Mouse (Mus musculus) NIH3T3 (cell line): Measurements from ENCODE around the gene Paqr5.

Source experiments
- DNase-seq: peaks from one replicate; pipeline ENCODE4 v3.0.0-alpha.2; 2012; ENCODE audit warnings: low read depth

The Paqr5 gene

DNA sequence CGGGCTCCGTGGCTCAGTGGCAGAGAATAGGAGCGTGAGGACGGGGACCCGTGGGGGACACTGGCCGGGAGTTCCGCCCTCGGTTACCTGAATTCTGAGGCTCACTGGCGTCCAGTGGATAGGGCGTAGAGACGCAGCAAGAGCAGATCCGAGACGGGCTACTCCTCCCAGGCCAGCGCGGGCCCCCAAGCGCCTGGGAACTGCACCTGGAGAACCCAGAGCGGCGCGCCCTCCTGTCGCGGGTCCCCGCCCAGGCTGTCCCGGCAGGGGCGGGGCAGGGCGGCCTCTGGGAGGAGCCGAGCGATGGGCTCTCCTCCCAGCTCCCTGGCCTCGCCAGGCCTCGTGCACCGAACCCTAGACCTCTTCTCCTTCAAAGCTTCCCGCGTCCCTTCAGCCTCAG lies at the start of gene Paqr5:
TSS of gene Paqr5 (minus strand) at position 257 of the 400 bp plus-strand sequence.
- DNase-seq: no peak

DNA sequence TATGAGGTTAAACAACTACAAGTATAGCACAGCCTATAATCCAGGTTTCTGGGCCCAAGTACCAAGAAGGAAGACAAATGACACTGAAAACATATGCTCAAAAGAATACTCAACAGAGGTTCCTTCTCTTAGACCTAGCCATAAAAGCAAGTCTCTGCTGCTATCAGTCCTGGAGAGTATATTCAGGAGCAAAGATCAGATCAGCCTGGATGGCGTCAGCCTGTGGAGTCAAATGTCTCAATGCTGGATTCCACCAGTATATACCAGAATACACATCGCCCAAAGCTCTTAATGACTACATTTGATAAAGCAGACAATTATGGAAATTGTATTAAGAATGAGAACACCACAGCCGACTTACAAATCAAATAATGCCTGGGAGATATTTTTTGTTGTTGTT lies 35.6 kb upstream of the Paqr5 start:
- DNase-seq: no peak

DNA sequence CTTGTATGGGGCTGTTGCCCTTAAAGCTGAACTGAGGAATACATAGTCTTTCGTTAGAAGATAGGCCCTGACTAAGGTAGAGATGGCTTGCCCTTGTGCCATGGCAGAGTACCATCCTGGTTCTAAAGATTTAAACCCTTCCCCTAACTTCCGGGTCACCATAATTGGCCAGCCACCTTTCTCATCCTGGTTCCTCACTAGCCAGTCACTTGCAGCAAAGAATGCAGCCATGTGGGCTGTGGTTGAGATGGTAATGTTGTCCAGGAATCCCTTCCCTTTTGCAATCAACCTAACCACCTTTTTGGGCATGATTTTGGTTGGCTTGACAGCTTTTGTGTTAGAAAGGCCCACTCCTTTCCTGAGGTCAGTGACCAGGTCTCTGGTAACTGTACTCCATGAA lies 33.8 kb upstream of the Paqr5 start:
- no peak for DNase-seq

DNA sequence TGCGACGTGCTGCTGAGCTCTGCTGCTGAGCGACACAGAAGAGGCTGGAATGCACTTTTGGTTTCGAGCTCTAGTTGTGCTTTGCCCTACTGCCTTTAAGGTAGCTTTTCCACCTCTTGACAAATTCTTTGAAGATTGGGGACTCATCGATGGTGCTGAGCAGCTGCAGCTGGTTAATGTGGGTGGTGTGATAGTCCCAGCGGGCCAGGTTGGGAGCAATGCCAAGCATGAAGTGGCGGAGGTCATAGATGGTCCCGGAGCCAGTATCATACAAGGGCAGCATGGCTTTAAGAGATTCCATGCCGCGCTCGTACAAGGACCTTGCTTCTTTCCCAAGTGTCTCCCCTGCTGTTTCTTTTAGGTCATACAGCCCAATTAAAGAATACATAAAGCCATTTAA lies 33.3 kb upstream of the Paqr5 start:
- DNase-seq: no peak

DNA sequence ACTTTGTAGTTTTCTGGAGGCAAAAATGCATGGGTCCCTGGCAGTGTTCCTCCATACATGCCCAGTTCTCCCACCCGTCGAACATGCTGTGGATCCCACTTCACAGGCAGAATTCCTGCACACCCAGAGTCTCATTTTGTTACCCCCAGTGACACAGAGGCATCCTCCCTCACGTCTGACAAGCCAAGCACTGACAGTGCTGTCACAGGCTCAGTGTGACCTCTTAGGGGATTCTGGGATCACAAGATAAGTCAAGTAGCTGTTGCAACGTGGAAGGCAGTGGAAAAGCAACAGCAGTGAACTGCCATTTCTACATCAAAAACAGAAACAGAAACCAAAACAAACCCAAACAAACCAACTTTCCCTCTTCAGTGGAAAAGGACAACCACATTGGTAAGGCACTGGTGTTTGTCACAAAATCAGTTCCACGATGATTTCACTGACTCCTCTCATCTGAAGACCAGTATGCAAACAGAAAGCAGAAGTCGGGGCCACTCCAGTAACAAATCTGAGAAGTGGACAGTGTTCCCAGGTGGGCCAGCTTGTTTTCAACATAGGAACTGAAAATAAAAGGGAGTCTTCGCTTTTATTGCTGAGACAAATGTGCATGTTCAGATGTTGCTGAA lies 31.3 kb upstream of the Paqr5 start:
- DNase-seq: no peak

DNA sequence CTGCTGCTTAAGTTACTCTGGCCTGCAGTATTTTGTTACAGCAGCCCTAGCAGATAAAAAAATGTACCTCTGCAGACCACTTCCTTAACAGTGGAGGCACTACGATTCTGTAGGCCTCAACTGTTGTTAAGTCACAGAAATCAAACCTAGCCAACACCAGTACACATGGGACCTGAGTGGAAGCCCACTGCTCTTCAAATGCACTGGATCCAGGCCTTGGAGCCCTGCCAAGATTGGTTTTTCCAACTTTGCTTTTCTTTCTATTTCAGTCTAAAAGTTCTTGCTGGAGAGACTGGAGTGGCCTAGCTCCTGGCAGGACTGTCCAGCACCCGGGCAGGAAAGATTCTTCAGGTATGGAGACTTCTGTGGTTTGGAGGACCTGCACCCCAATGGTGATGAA lies 29.6 kb upstream of the Paqr5 start:
- no peak for DNase-seq

DNA sequence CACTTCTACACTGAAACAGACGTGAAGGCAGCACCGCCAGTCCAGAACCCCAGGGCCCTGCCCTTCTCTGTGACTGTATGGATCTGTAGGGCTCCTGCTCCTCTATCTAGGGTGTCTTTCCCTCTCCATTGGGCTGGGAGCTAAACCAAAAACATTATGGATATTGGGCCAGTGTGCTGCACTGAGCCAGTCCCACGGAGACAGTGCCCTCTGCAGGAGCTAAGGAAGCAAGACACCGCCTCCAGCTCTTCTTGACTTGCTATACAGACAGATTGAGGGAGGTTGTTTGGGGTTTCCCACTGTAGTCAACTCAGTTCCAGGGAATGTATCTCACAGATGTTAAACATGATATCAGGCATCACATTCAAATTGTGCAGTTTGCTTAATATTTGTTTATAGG lies 24.1 kb upstream of the Paqr5 start:
- peak; percentile 28 for DNase-seq

DNA sequence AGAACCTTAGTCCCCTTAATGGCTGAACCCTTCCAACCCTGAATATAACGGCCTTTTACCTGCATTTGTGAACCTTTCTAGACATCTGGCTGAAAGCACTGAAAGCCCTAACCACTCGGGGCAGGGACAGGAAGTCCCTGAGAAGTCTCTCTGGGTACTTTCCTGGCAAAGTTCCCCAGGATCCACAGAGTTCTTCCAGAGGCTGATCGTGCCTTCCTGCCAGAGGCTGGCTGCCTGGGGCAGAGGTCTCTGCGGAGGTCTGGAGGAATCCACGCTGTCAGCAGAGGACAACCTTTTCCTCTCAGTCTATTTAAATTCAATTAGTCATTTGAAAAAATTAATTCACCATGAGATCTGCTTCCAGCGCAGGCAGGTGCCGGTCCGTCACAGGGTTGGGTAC lies 22.5 kb upstream of the Paqr5 start:
- no peak for DNase-seq

DNA sequence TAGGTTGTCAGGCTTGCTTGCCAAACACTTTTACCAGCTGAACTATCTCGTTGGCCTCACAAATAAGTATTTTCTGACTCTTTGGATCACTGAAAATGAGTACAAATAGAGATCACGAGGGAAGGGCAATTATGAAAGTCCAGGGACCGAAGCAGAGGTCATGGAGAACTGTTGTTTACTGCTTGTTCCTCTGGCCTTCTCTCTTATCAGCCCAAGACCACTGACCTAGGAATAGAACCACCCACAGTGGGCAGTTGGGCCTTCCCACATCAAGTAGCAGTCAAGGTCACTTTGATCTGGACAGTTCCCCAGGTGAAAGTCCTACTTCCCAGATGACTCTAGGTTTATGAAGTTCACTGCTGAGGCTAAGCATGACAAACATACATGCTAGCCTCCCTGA lies 15.5 kb upstream of the Paqr5 start:
- DNase-seq: no peak

DNA sequence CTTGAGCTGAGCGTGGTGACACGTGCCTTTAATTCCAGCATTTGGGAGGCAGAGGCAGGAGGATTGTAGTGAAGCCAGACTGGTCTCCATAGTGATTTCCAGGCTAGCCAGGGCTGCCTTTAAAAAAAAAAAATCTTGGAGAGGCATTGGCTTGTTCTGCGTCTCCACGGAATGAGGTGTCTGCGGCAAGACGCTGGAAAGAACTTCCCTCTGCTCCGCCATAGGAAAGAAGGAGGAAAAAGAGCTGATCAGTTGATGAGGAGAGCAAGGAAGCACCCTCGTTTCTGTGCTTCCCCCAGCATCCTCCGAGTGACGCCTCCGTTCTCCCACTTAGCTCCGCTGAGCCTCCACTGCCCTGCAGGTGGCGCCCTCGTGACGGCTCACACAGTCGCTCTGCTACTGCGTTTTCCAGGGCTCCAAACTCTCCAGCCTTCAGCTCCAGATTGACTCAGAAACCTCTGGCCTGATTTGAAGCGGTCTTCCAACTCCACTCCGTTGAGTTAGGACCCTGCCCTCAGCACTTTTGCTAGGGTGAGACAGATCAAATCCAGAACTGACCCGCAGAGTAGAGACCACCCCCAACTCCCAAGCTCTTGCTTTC lies 13.5 kb upstream of the Paqr5 start:
- peak; percentile 91 for DNase-seq

DNA sequence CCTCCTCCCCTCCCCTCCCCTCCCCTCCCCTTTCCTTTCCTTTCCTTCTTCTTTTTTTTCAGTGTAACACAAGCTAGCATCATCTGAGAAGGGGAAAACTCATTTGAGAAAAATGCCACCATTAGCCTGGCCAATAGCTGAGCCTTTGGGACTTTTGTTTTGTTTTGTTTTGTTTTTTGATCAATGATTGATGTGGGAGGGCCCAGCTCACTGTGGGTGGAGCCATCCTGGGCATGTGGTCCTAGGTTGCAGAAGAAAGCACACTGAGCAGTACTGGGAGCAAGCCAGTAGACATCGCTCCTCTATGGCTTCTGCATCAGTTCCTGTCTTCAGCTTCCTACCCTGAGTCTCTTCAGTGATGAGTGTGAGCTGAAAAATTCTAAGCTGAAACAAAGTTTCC lies 9.2 kb upstream of the Paqr5 start:
- no peak for DNase-seq

DNA sequence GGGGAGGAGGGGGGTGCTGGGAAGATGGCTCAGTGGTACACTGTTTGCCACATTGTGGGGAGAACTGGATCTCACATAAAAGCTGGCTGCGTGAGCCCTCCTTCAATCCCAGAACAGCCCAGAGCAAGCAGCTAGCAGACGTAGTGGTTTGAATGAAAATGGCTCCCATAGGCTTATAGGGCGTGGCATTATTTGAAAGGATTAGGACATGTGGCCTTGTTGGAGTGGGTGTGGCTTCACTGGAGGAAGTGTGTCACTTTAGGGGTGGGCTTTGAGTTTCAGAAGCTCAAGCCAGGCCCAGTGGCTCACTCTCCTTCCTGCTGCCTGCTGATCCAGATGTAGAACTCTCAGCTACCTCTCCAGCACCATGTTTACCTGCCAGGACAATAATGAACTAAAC lies 5.5 kb upstream of the Paqr5 start:
- DNase-seq: no peak

DNA sequence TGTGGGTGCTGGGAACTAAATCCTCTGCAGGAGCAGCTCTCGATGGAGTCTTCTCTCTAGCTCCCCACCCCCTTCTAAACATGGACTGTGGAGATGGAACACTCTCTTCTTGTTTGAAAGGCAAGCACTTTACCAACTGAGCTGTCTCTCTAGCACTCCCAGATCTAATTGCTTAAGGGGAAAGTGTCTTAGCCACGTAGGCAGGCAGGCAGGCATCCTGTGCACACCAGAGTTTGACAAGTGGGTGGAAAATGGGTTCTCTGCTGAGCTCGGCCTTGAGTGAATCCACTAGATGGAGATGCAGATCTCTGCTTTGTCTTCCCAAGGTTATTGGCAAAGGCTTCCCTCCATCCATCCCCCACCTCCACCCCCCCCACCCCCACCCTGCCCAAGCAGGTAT lies 1.4 kb upstream of the Paqr5 start:
- no peak for DNase-seq

DNA sequence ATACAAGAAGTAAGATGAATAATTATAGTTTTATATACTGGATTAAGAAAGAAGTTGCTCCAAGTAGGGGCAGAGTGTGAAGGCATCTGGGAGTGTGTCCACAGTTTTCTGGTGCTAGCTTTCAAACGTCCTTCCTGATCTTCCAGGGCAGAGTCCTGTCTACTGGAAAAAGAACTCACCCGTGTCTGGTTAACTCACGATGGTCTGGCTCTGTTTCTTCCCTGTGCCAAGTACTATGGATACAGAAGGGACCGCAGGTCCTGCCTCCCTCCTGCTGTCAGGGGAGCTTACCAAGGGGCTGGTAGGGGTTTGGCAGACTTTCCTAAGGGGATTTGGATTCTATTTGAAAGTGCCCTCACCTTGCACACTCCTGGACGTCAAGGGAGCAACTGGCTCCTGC lies 1.6 kb downstream of the Paqr5 start:
- no peak for DNase-seq

DNA sequence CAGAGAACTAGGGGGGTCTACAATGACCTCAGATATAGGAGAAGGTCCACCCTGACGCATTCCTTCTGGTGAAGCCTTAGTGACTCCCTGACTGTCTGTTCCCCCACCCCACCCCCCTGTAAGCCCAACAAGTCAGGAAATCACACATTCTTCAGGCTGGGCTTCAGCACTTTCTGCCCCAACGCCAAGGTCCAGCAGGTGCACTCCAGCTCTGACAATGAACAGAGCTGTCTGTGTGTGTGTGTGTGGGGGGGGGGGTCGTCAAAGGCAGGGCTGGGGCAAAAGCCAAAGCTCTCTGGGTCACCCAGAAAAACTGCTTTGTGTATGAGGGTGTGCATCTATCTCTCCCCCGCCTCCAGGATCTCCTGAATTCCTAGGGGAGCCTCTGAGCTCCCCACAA lies 2.8 kb downstream of the Paqr5 start:
- no peak for DNase-seq

DNA sequence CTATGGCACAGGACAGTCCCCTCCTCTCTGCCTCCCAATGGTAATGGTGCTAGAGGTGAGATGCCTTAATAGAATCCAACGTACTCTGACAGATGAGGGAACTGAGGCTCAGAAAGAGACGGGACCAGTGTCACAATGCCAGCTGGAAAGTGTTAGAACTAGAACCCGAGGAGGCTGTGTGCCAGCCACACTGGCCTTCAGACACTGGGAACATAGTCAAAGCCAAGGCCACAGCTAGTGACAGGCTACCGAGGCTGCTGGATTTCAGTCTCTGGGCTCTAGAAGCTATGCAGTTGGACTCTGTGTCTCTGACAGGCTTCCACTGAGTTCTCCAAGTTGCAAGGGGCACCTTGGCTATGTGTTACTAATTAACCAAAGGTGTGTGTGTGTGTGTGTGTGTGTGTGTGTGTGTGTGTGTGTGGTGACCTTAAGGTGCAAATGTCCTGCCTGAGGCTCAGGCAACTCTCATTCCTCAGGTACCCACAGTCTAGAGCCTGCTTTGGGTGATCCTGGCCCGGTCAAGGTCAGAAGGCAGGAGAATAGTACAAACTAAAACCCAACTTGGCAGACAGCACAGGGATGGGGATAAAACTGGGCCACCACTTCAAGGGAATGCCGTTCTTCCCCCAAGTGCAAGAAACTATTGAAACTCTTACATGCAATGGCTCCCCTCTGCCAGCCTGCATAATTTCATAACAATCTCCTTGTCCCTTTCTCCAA lies 3.5 kb downstream of the Paqr5 start:
- no peak for DNase-seq

DNA sequence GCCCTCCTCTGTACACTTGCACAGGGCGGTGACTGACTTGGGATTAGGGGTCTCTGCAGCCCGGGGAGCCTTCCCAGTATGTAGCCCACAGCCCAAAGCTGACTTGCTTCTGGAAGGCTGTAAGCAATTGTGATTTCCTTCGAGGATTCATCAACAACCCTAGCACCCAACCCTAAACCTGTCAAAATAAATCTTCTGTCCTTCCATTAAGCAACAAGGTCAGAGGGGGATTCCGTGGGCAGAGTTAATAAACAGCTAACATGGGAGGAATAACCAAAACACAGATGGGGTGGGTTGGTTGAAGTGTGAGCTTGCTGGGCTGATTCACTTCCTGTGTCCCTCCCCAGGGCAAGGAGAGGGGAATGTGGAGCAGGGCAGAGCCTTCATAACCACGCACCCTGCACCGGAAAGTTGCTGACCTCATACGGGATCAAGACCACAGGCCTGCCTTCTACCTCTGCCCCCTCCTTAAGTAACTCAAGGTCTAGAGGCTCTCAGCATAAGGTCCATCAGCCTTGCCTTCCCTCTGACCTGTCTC lies 5.0 kb downstream of the Paqr5 start:
- DNase-seq: peak; percentile 46

DNA sequence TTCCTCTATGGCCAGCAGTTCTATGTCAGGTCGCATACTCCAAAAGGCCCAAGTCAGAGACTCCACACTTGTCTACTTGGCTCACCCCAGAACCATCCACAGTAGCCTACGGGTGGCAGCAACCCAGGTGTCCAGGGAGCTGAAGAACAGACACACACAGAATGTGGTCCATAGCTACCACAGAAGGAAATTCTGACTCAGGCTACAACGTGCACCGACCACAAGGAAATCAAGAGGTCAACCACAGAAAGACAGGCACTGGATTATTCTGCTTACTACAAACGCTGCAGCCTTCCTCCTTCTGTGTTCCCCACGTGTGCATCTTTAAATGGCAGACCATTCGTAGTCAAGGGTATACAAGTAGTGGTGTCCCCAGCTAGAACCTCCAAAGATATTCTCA lies 6.4 kb downstream of the Paqr5 start:
- peak; percentile 7 for DNase-seq

DNA sequence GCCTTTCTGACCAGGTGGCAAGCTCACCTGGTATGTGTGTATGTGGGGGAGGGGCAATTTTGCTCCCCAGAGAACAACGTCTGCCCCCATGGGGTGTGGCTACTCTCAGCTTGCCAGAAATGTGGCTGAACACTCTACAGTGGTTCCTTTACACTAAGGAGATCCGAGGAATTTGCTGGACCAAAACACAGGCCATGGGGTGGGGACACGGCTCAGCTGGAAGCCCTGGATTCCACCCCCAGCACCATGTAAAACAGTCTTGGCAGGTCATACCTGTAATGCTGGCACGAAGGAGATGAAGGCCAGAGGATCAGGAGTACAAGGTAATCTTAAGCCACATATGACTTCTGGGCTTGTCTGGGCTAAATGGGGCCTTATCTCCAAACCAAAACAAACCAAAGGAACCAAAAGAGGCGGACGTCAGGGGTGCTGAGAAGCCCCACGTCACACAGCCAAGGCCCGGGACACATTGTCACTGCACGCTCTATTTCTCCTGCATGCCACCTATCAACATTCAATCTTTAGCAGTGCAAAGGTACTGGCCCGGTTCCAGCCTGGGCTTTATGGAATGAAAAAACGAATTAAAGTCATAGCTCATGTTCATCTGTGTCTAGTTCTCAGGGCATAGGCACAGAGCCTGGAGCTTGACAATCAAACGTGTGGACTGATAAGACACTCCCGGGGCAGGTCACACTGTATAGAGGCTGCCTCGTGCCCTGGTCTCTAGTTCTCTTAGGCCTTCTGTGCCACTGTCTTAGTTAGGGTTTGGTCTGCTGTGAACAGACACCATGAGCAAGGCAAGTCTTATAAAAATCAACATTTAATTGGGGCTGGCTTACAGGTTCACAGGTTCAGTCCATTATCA lies 8.2 kb downstream of the Paqr5 start:
- DNase-seq: no peak

DNA sequence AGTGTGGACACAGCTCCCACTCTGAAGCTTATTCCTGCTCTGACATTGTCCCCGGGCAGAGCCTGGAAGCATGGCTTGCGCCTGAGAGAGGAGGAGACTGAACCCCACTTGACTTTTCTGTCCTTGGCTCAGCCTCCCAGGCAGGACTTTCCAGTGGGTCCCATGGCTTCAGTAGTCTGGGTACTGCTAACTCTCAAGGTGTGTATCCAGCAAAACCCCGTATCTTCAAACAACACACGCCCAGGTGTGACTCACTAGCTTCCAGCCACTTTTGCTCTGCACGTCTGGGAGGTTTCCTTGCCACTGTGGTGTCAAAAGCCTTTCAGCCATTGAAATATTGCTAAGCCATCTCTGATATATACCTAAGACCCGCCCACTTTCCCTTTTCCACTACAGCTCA lies 9.3 kb downstream of the Paqr5 start:
- DNase-seq: no peak

DNA sequence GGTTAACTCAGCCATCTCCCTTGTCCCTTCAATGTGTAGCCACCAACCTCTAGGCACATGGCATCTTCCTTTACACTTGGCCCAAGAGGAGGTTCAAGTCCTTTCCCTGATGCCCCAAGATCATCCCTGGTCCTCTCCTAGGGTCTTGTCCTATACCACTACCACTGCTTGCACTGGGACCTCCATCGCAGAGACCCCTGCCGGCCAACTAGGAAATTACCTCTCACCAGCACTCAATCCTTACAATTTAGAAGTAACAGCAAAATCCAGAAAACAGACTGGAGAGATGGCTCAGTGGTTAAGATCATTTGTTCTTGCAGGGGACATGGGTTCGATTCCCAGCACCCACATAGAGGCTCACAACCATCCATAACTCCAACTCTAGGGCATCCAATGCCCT lies 11.2 kb downstream of the Paqr5 start:
- no peak for DNase-seq

DNA sequence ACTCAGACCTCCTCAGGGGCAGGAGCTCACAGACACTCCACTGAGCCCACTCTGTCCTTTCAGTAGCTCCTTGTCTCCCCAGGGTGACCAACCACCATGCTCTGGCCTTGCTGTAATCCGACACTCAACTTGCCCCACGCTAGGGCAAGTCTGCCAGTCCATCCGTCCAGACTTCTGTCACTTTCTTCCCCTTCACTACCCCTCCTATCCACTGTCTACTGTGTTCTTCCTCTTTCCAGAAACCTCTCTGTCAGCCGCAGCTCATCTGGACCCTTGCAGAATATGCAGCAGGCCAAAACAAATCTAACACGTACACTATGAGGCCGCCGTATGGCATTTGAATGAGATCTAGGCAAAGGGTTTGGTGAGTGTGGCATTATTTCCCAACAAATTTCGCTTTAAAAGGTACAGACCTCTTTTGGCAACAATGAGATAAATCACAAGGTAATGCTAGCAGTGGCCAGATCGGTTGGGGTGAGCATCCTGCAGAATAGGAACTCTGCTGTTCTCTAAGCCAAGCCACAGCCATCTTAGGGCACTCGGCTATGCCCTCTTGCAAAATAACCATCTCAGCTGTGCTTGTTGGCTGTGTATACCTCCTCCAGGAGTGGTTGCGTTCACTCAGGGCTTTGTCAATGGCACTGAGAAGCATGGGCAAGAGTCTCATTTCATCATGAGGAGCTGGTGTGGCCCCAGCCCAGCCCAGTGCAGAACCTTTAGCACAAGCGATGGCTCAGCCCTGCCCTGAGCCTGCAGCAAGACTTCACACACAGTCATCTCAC lies 13.1 kb downstream of the Paqr5 start:
- no peak for DNase-seq
